Mouse (Mus musculus) embryonic facial prominence, embryonic 10.5 days (tissue): ENCODE results near the gene Ifna16. TPM values are rescaled to one million over a fixed set of nuclear protein-coding genes. Genes with fewer than 3 reads are reported as not detected.

Experiments used
- DNase-seq: peaks from one replicate; pipeline ENCODE4 v3.0.0-alpha.2; 2017; ENCODE audit warnings: low spot score
- H3K27ac ChIP-seq: fragments of 300-500 bp; sonication (generic); replicated peaks from 2 replicates; pipeline ENCODE4 v1.5.1; 2016; ENCODE audit warnings: mild to moderate bottlenecking
- H3K27me3 ChIP-seq: fragments of 300-500 bp; sonication (generic); replicated peaks from 2 replicates; pipeline ENCODE4 v1.6.1; 2016; ENCODE audit warnings: low read depth, mild to moderate bottlenecking; ENCODE audit not compliant: poor library complexity, severe bottlenecking
- H3K36me3 ChIP-seq: fragments of 300-500 bp; sonication (generic); replicated peaks from 2 replicates; pipeline ENCODE4 v1.6.1; 2016; ENCODE audit warnings: mild to moderate bottlenecking, moderate library complexity
- H3K4me1 ChIP-seq: fragments of 300-500 bp; sonication (generic); 2 replicates; pipeline ENCODE4 v1.6.1; 2016
- H3K4me3 ChIP-seq: fragments of 300-500 bp; sonication (generic); 2 replicates; pipeline ENCODE4 v1.5.1; 2016; ENCODE audit warnings: mild to moderate bottlenecking, moderate library complexity
- H3K9me3 ChIP-seq: fragments of 300-500 bp; sonication (generic); 2 replicates; pipeline ENCODE4 v1.6.1; 2016; ENCODE audit warnings: mild to moderate bottlenecking
- WGBS: fragments of 180-500 bp; shearing (Covaris S2); methylation state at CpG from one replicate; pipeline ENCODE4 v1.1.7; 2016; 5-methylcytosine and 5-hydroxymethylcytosine counted together
- polyA plus RNA-seq: library from polyadenylated mRNA; unstranded; fragments of >200 nt; fragmentation: Nextera tagmentation; extraction: Ambion mirVana; gene quantifications from 2 replicates; pipeline ENCODE4 v1.2.1, GENCODE M21; 2016

Gene Ifna16
- polyA plus RNA-seq, 1 experiment from 2014 or later: not detected

- Histone ChIP-seq H3K27ac (no peak overlapping the region), H3K4me1 (no peaks in the 10 kb centered on the region), H3K9me3 (no peaks in the 10 kb centered on the region), H3K27me3 (no peaks in the 10 kb centered on the region), H3K36me3 (no peaks in the 10 kb centered on the region), H3K4me3 (no peak overlapping the region)
- WGBS: 20% methylated on average over 3 of the region's 3 CpGs
- peak; percentile 82 for DNase-seq
Observed at GRCm38 (mm10) chr4:88696237-88696884, 19.6 kb upstream of the Ifna16 start.

- Histone ChIP-seq H3K4me1 (no peaks in the 10 kb centered on the region), H3K9me3 (no peaks in the 10 kb centered on the region), H3K27ac (no peak overlapping the region), H3K27me3 (no peaks in the 10 kb centered on the region), H3K36me3 (no peaks in the 10 kb centered on the region), H3K4me3 (no peak overlapping the region)
- 88% methylated on average over 2 of the region's 2 CpGs for WGBS
- no peak for DNase-seq
Observed at GRCm38 (mm10) chr4:88693392-88693791, 16.7 kb upstream of the Ifna16 start.

- no peaks in the 10 kb centered on the region for H3K36me3 ChIP-seq
- H3K27ac ChIP-seq: no peak overlapping the region
- no peak for DNase-seq
- H3K4me3 ChIP-seq: no peak overlapping the region
- no peaks in the 10 kb centered on the region for H3K27me3 ChIP-seq
- no peaks in the 10 kb centered on the region for H3K9me3 ChIP-seq
- no peaks in the 10 kb centered on the region for H3K4me1 ChIP-seq
- WGBS: 91% methylated on average over 1 of the region's 1 CpGs
Observed at GRCm38 (mm10) chr4:88692537-88692936, 15.8 kb upstream of the Ifna16 start.

- 76% methylated on average over 2 of the region's 2 CpGs for WGBS
- no peak for DNase-seq
Observed at GRCm38 (mm10) chr4:88691259-88691658, 14.5 kb upstream of the Ifna16 start, which contains the start of gene Ifnab. Gene Ifnab, minus strand, starts transcription at chr4:88691359.

GRCm38 (mm10) chr4:88683812-88684211 lies 7.1 kb upstream of the Ifna16 start, which contains the start of gene Ifna2:
Gene Ifna2, minus strand, starts transcription at chr4:88683912.
- no peak for DNase-seq
- no peak within 1 kb of the TSS for H3K4me3 ChIP-seq
- no peaks in the 10 kb centered on the region for H3K27me3 ChIP-seq
- H3K4me1 ChIP-seq: no peaks in the 10 kb centered on the region
- no peaks in the 10 kb centered on the region for H3K9me3 ChIP-seq
- WGBS: 86% methylated on average over 1 of the region's 1 CpGs
- H3K36me3 ChIP-seq: no peaks in the 10 kb centered on the region
- no peak within 1 kb of the TSS for H3K27ac ChIP-seq

More at GRCm38 (mm10) chr4:88691259-88691658, 14.5 kb upstream of the Ifna16 start, which contains the start of gene Ifnab:
- H3K36me3 ChIP-seq: no peaks in the 10 kb centered on the region
- H3K27ac ChIP-seq: no peak within 1 kb of the TSS
- no peaks in the 10 kb centered on the region for H3K9me3 ChIP-seq
- no peaks in the 10 kb centered on the region for H3K27me3 ChIP-seq
- no peaks in the 10 kb centered on the region for H3K4me1 ChIP-seq
- no peak within 1 kb of the TSS for H3K4me3 ChIP-seq

- H3K9me3 ChIP-seq: no peaks in the 10 kb centered on the region
- 85% methylated on average over 3 of the region's 3 CpGs for WGBS
Observed at GRCm38 (mm10) chr4:88681353-88681752, 4.6 kb upstream of the Ifna16 start.

GRCm38 (mm10) chr4:88680362-88680761 lies 3.6 kb upstream of the Ifna16 start:
- no peak for DNase-seq
- no peak overlapping the region for H3K27ac ChIP-seq
- no peaks in the 10 kb centered on the region for H3K4me1 ChIP-seq
- no peak overlapping the region for H3K4me3 ChIP-seq
- H3K36me3 ChIP-seq: no peaks in the 10 kb centered on the region
- WGBS: 56% methylated on average over 8 of the region's 8 CpGs
- H3K27me3 ChIP-seq: no peaks in the 10 kb centered on the region
- H3K9me3 ChIP-seq: no peaks in the 10 kb centered on the region

More at GRCm38 (mm10) chr4:88681353-88681752, 4.6 kb upstream of the Ifna16 start:
- H3K4me3 ChIP-seq: no peak overlapping the region
- H3K36me3 ChIP-seq: no peaks in the 10 kb centered on the region
- DNase-seq: no peak
- no peak overlapping the region for H3K27ac ChIP-seq
- H3K4me1 ChIP-seq: no peaks in the 10 kb centered on the region
- no peaks in the 10 kb centered on the region for H3K27me3 ChIP-seq

- WGBS: 64% methylated on average over 1 of the region's 1 CpGs
- Histone ChIP-seq H3K9me3 (0 out of 2 replicates have a peak, but pooled peaks cover 5% of the 10 kb centered on the region), H3K4me1 (no peaks in the 10 kb centered on the region), H3K4me3 (no peak overlapping the region), H3K27ac (no peak overlapping the region), H3K27me3 (no peaks in the 10 kb centered on the region), H3K36me3 (no peaks in the 10 kb centered on the region)
- no peak for DNase-seq
Observed at GRCm38 (mm10) chr4:88655461-88655860, 21.3 kb downstream of the Ifna16 start.

GRCm38 (mm10) chr4:88653644-88654043 lies 23.1 kb downstream of the Ifna16 start:
- Histone ChIP-seq H3K36me3 (no peaks in the 10 kb centered on the region), H3K4me3 (no peak overlapping the region), H3K27me3 (no peaks in the 10 kb centered on the region), H3K9me3 (0 out of 2 replicates have a peak, but pooled peaks cover 4% of the 10 kb centered on the region), H3K27ac (no peak overlapping the region), H3K4me1 (no peaks in the 10 kb centered on the region)
- 71% methylated on average over 3 of the region's 3 CpGs for WGBS
- no peak for DNase-seq

- WGBS: 58% methylated on average over 2 of the region's 2 CpGs
- no peaks in the 10 kb centered on the region for H3K9me3 ChIP-seq
- H3K36me3 ChIP-seq: no peaks in the 10 kb centered on the region
- DNase-seq: no peak
- H3K4me3 ChIP-seq: no peak within 1 kb of the TSS
- H3K27me3 ChIP-seq: no peaks in the 10 kb centered on the region
- H3K4me1 ChIP-seq: no peaks in the 10 kb centered on the region
- H3K27ac ChIP-seq: no peak within 1 kb of the TSS
Observed at GRCm38 (mm10) chr4:88644359-88644758, 32.4 kb downstream of the Ifna16 start, which contains the start of gene Ifna13. Gene Ifna13, minus strand, starts transcription at chr4:88644459.

- 37% methylated on average over 2 of the region's 2 CpGs for WGBS
- Histone ChIP-seq H3K9me3 (no peaks in the 10 kb centered on the region), H3K27ac (no peak overlapping the region)
Observed at GRCm38 (mm10) chr4:88642526-88642925, 34.2 kb downstream of the Ifna16 start.

GRCm38 (mm10) chr4:88641077-88641831 lies 35.5 kb downstream of the Ifna16 start:
- DNase-seq: peak; percentile 92
- H3K4me3 ChIP-seq: peak overlapping the region; percentile 42
- WGBS: 14% methylated on average over 11 of the region's 11 CpGs
- no peaks in the 10 kb centered on the region for H3K4me1 ChIP-seq
- no peaks in the 10 kb centered on the region for H3K9me3 ChIP-seq
- H3K27ac ChIP-seq: no peak overlapping the region
- no peaks in the 10 kb centered on the region for H3K36me3 ChIP-seq
- H3K27me3 ChIP-seq: no peaks in the 10 kb centered on the region

More at GRCm38 (mm10) chr4:88642526-88642925, 34.2 kb downstream of the Ifna16 start:
- no peak overlapping the region for H3K4me3 ChIP-seq
- no peak for DNase-seq
- no peaks in the 10 kb centered on the region for H3K27me3 ChIP-seq
- H3K36me3 ChIP-seq: no peaks in the 10 kb centered on the region
- no peaks in the 10 kb centered on the region for H3K4me1 ChIP-seq

GRCm38 (mm10) chr4:88640704-88641076 lies 36.0 kb downstream of the Ifna16 start:
- peak overlapping the region; percentile 42 for H3K4me3 ChIP-seq
- H3K36me3 ChIP-seq: no peaks in the 10 kb centered on the region
- no peaks in the 10 kb centered on the region for H3K4me1 ChIP-seq
- WGBS: 72% methylated on average over 8 of the region's 8 CpGs
- no peaks in the 10 kb centered on the region for H3K27me3 ChIP-seq
- no peaks in the 10 kb centered on the region for H3K9me3 ChIP-seq
- H3K27ac ChIP-seq: no peak overlapping the region
- DNase-seq: no peak
